Mouse (Mus musculus): ENCODE data around the gene Srsf5. TPM values are rescaled to one million over a fixed set of nuclear protein-coding genes. Genes with fewer than 3 reads are reported as not detected.
"Not testable (repeated sequence)": the region's sequence is repeated elsewhere in the genome, so short reads cannot be mapped to it uniquely, and the experiment has no call there.

The Srsf5 gene
- polyA plus RNA-seq, 1 experiment from 2014 or later = 283 TPM

- TF ChIP-seq EP300 (optimal IDR thresholded peaks at IDR 0.05) (no peak), CTCF (IDR thresholded peaks at IDR 0.05; ENCODE audit: low read depth) (no peak)
- Histone ChIP-seq H3K9ac (ENCODE audit: low read length) (no peak overlapping the region), H3K4me2 (replicated peaks; ENCODE audit: low read depth) (no peak overlapping the region), H3K9me3 (ENCODE audit: control insufficient read depth, low read length) (no peaks in the 10 kb centered on the region), H3K36me3 (ENCODE audit: control insufficient read depth, insufficient read depth, low read length) (no peaks in the 10 kb centered on the region), H3K27me3 (ENCODE audit: control insufficient read depth, insufficient read depth, low read length) (no peaks in the 10 kb centered on the region), H3K27ac (replicated peaks) (no peak overlapping the region), H3K4me3 (ENCODE audit: low read depth, low read length) (no peak overlapping the region), H3K4me1 (replicated peaks; ENCODE audit: control insufficient read depth, insufficient read depth) (no peaks in the 10 kb centered on the region)
- DNase-seq (ENCODE audit: low spot score) (no peak), ATAC-seq (ENCODE audit: low FRiP score, low TSS enrichment) (no peak)
- WGBS = 92% methylated on average over 3 of the region's 3 CpGs
Observed at GRCm38 (mm10) chr12:80941886-80942285, 3.4 kb upstream of the Srsf5 start.

DNA sequence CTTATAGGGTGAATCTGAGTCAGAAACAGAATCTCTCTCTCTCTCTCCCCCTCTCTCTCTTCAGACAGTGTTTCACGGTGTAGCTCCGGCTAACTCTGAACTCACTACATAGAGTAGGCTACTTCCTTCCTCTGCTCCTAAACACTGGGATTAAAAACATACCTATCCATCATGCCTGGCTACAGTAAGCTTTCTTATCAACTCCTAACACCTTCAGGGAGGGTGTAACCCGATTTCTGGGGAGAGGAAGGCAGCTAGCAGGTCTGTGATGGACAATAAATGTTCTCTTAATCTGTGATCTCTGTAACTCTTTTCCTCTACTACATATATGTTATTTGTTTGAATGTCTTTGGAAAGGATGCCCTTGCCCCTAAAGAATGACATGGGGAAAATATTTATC is 1.9 kb upstream of the Srsf5 start:
- Histone ChIP-seq H3K27me3 (ENCODE audit: control insufficient read depth, insufficient read depth, low read length) (no peaks in the 10 kb centered on the region), H3K4me3 (ENCODE audit: low read depth, low read length) (no peak overlapping the region), H3K9me3 (ENCODE audit: control insufficient read depth, low read length) (no peaks in the 10 kb centered on the region), H3K36me3 (ENCODE audit: control insufficient read depth, insufficient read depth, low read length) (peaks cover 5% of the 10 kb centered on the region), H3K4me1 (replicated peaks; ENCODE audit: control insufficient read depth, insufficient read depth) (no peaks in the 10 kb centered on the region), H3K27ac (replicated peaks) (no peak overlapping the region), H3K4me2 (replicated peaks; ENCODE audit: low read depth) (no peak overlapping the region), H3K9ac (ENCODE audit: low read length) (no peak overlapping the region)
- WGBS = 75% methylated on average over 3 of the region's 3 CpGs
- DNase-seq (ENCODE audit: low spot score) (no peak), ATAC-seq (ENCODE audit: low FRiP score, low TSS enrichment) (no peak)
- TF ChIP-seq CTCF (IDR thresholded peaks at IDR 0.05; ENCODE audit: low read depth) (no peak), EP300 (optimal IDR thresholded peaks at IDR 0.05) (no peak)

DNA sequence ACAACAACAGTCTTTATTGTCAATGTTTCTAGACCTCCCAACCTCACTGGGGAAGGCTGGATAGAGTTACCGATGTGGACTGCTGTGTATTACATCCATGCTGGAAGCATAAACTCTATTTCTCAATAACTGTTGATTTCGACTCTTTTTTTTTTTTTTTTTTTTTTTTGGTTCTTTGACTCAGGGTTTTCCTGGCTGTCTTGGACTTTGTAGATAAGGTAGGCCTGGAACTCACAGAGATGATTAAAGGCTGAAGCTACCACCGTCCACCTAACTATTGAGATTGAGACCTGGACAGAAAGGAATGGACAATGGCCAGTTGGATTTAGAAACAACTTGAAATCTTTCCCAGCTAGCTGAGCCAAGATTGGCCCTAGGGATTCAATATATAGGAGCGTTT is 1.1 kb upstream of the Srsf5 start:
- H3K36me3 ChIP-seq (ENCODE audit: control insufficient read depth, insufficient read depth, low read length) = peaks cover 10% of the 10 kb centered on the region
- H3K27me3 ChIP-seq (ENCODE audit: control insufficient read depth, insufficient read depth, low read length) = no peaks in the 10 kb centered on the region
- no peaks in the 10 kb centered on the region for H3K4me1 ChIP-seq (replicated peaks; ENCODE audit: control insufficient read depth, insufficient read depth)
- no peak for ATAC-seq (ENCODE audit: low FRiP score, low TSS enrichment)
- no peak overlapping the region for H3K27ac ChIP-seq (replicated peaks)
- TF ChIP-seq CTCF (IDR thresholded peaks at IDR 0.05; ENCODE audit: low read depth) = no peak
- TF ChIP-seq EP300 (optimal IDR thresholded peaks at IDR 0.05) = no peak
- no peak overlapping the region for H3K4me3 ChIP-seq (ENCODE audit: low read depth, low read length)
- no peak for DNase-seq (ENCODE audit: low spot score)
- WGBS = 95% methylated on average over 4 of the region's 4 CpGs
- no peak overlapping the region for H3K9ac ChIP-seq (ENCODE audit: low read length)
- no peak overlapping the region for H3K4me2 ChIP-seq (replicated peaks; ENCODE audit: low read depth)
- H3K9me3 ChIP-seq (ENCODE audit: control insufficient read depth, low read length) = no peaks in the 10 kb centered on the region

- Histone ChIP-seq H3K27ac (replicated peaks) (peak overlapping the region; percentile 96; the same call in 1 of the 2 replicates), H3K36me3 (ENCODE audit: control insufficient read depth, insufficient read depth, low read length) (peaks cover 15% of the 10 kb centered on the region), H3K4me2 (replicated peaks; ENCODE audit: low read depth) (peak overlapping the region; percentile 40), H3K4me3 (ENCODE audit: low read depth, low read length) (peak overlapping the region; percentile 67)
- not testable (repeated sequence) for DNase-seq (ENCODE audit: low spot score); H3K9ac ChIP-seq (ENCODE audit: low read length); H3K27me3 ChIP-seq (ENCODE audit: control insufficient read depth, insufficient read depth, low read length); H3K9me3 ChIP-seq (ENCODE audit: control insufficient read depth, low read length); H3K4me1 ChIP-seq (replicated peaks; ENCODE audit: control insufficient read depth, insufficient read depth)
- WGBS = 1% methylated on average over 9 of the region's 9 CpGs
- peak; percentile 28 for ATAC-seq (ENCODE audit: low FRiP score, low TSS enrichment)
Observed at GRCm38 (mm10) chr12:80944963-80945333, 356 bp upstream of the Srsf5 start.

DNA sequence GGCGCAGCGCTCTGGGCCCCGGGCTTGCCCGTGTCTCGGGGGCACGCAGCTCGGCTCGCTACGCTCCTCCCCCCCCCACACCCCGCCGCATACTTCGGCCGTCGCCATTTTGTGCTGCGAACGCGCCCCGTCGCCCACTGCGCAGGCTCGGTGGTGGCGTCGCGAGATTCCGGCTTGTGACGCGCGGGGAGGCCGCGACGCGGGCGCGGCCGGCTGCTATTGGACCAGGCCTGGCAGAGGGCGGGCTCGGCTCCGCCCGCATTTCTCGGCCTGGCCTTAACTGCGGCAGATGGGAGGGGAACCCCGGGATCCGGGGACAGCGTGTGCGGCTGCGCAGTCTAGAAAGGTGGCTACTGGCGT is 672 bp downstream of the Srsf5 start:
- H3K9ac ChIP-seq (ENCODE audit: low read length) = peak overlapping the region; percentile 96
- WGBS = under 1% methylated on average over 47 of the region's 47 CpGs
- DNase-seq (ENCODE audit: low spot score) = peak; percentile 97
- H3K4me1 ChIP-seq (replicated peaks; ENCODE audit: control insufficient read depth, insufficient read depth) = no peaks in the 10 kb centered on the region
- peak overlapping the region; percentile 67 for H3K4me3 ChIP-seq (ENCODE audit: low read depth, low read length)
- H3K36me3 ChIP-seq (ENCODE audit: control insufficient read depth, insufficient read depth, low read length) = peaks cover 15% of the 10 kb centered on the region
- ATAC-seq (ENCODE audit: low FRiP score, low TSS enrichment) = peak; percentile 97
- peak overlapping the region; percentile 67 for H3K4me2 ChIP-seq (replicated peaks; ENCODE audit: low read depth)
- H3K27ac ChIP-seq (replicated peaks) = peak overlapping the region; percentile 96
- no peaks in the 10 kb centered on the region for H3K9me3 ChIP-seq (ENCODE audit: control insufficient read depth, low read length)
- TF ChIP-seq CTCF (IDR thresholded peaks at IDR 0.05; ENCODE audit: low read depth) (no peak), EP300 (optimal IDR thresholded peaks at IDR 0.05) (peak; percentile 59)
- no peaks in the 10 kb centered on the region for H3K27me3 ChIP-seq (ENCODE audit: control insufficient read depth, insufficient read depth, low read length)

- ATAC-seq (ENCODE audit: low FRiP score, low TSS enrichment) (no peak), DNase-seq (ENCODE audit: low spot score) (no peak)
- H3K36me3 ChIP-seq (ENCODE audit: control insufficient read depth, insufficient read depth, low read length) = peaks cover 22% of the 10 kb centered on the region
- H3K4me1 ChIP-seq (replicated peaks; ENCODE audit: control insufficient read depth, insufficient read depth) = no peaks in the 10 kb centered on the region
- no peak overlapping the region for H3K4me2 ChIP-seq (replicated peaks; ENCODE audit: low read depth)
- no peak overlapping the region for H3K27ac ChIP-seq (replicated peaks)
- H3K27me3 ChIP-seq (ENCODE audit: control insufficient read depth, insufficient read depth, low read length) = no peaks in the 10 kb centered on the region
- H3K9me3 ChIP-seq (ENCODE audit: control insufficient read depth, low read length) = no peaks in the 10 kb centered on the region
- 91% methylated on average over 18 of the region's 18 CpGs for WGBS
- no peak overlapping the region for H3K4me3 ChIP-seq (ENCODE audit: low read depth, low read length)
- TF ChIP-seq CTCF (IDR thresholded peaks at IDR 0.05; ENCODE audit: low read depth) (no peak), EP300 (optimal IDR thresholded peaks at IDR 0.05) (no peak)
- H3K9ac ChIP-seq (ENCODE audit: low read length) = no peak overlapping the region
Observed at GRCm38 (mm10) chr12:80948202-80948601, 2.9 kb downstream of the Srsf5 start.

DNA sequence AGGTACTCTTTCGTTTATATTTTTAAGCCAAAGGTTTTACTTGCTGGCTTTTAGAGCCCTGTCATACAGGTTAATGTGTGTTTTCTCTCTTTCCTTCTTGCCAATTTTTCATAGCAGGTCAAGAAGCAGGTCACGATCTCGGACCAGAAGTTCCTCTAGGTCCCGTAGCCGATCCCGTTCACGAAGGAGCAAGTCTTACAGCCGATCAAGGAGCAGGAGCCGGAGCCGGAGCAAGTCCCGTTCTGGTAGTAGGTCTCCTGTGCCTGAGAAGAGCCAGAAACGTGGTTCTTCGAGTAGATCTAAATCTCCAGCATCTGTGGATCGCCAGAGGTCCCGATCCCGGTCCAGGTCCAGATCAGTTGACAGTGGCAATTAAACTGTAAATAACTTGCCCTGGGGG is 4.3 kb downstream of the Srsf5 start:
- not testable (repeated sequence) for H3K4me2 ChIP-seq (replicated peaks; ENCODE audit: low read depth); H3K9me3 ChIP-seq (ENCODE audit: control insufficient read depth, low read length); H3K27me3 ChIP-seq (ENCODE audit: control insufficient read depth, insufficient read depth, low read length); DNase-seq (ENCODE audit: low spot score); H3K27ac ChIP-seq (replicated peaks); ATAC-seq (ENCODE audit: low FRiP score, low TSS enrichment); H3K9ac ChIP-seq (ENCODE audit: low read length); H3K4me3 ChIP-seq (ENCODE audit: low read depth, low read length); H3K4me1 ChIP-seq (replicated peaks; ENCODE audit: control insufficient read depth, insufficient read depth)
- WGBS = 89% methylated on average over 15 of the region's 16 CpGs
- peaks cover 22% of the 10 kb centered on the region for H3K36me3 ChIP-seq (ENCODE audit: control insufficient read depth, insufficient read depth, low read length)

Data from stomach, postnatal 0 days (tissue).